Mouse (Mus musculus) limb, embryonic 12.5 days (tissue): Measurements from ENCODE around the gene Mlph. TPM values are rescaled to one million over a fixed set of nuclear protein-coding genes. Genes with fewer than 3 reads are reported as not detected.

Source experiments
- ATAC-seq: fragments of 200-750 bp; cut with Nextera tagmentation; 2 replicates; pipeline ENCODE4 v1.8.0; 2017; ENCODE audit warnings: low read depth, moderate TSS enrichment; ENCODE audit not compliant: insufficient number of reproducible peaks, insufficient read depth, low FRiP score, low TSS enrichment
- H3K27ac ChIP-seq: fragments of 300-500 bp; sonication (generic); 2 replicates; pipeline ENCODE4 v1.5.1; 2016; ENCODE audit warnings: mild to moderate bottlenecking, moderate library complexity
- H3K27me3 ChIP-seq: fragments of 300-500 bp; sonication (generic); 2 replicates; pipeline ENCODE4 v1.6.1; 2016; ENCODE audit warnings: mild to moderate bottlenecking, moderate library complexity
- H3K36me3 ChIP-seq: fragments of 300-500 bp; sonication (generic); 2 replicates; pipeline ENCODE4 v1.6.1; 2016; ENCODE audit warnings: mild to moderate bottlenecking, moderate library complexity
- H3K4me1 ChIP-seq: fragments of 300-500 bp; sonication (generic); replicated peaks from 2 replicates; pipeline ENCODE4 v1.6.1; 2016
- H3K4me2 ChIP-seq: fragments of 300-500 bp; sonication (generic); 2 replicates; pipeline ENCODE4 v1.6.1; 2016; ENCODE audit warnings: mild to moderate bottlenecking, moderate library complexity
- H3K4me3 ChIP-seq: fragments of 300-500 bp; sonication (generic); replicated peaks from 2 replicates; pipeline ENCODE4 v1.5.1; 2016; ENCODE audit warnings: mild to moderate bottlenecking
- H3K9ac ChIP-seq: fragments of 300-500 bp; sonication (generic); replicated peaks from 2 replicates; pipeline ENCODE4 v1.6.1; 2016; ENCODE audit warnings: mild to moderate bottlenecking, moderate library complexity
- H3K9me3 ChIP-seq: fragments of 300-500 bp; sonication (generic); 2 replicates; pipeline ENCODE4 v1.6.1; 2016; ENCODE audit warnings: mild to moderate bottlenecking, moderate library complexity
- WGBS: fragments of 180-500 bp; shearing (Covaris S2); methylation state at CpG from one replicate; pipeline ENCODE4 v1.1.7; 2016; 5-methylcytosine and 5-hydroxymethylcytosine counted together
- polyA plus RNA-seq: library from polyadenylated mRNA; unstranded; fragments of >200 nt; fragmentation: Nextera tagmentation; extraction: Ambion mirVana; gene quantifications from 2 replicates; pipeline ENCODE4 v1.2.1, GENCODE M21; 2016

The Mlph gene
- polyA plus RNA-seq, 1 experiment from 2014 or later, result 0.23 TPM

DNA sequence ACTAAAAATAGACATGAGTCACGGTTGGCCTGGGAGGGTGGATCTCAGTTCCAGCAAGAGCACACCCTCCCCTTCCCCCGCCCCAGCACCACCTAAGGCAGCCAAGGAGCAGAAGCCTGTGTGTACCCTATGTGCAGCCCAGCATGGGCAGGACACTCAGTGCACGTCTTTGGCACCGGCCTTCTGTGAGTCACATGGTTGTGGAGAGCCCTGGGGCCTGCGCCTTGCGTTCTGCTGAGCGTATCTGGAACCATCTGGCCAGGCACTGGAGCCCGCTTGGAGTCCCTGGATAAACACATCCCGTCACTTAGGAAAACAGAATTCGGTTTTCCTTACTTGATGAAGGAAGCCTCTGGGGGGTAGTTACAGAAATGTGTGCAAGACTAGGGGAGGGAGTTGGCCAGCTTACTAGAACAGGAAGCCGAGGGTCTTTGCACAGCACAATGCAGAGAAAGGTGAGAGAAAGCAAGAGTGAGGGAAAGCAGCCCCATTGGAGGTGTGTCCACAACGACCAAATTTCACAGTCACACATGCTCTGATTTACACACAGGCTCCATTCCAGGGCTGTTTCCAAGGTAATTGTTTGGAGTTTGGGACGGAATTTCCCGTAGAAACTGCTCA, 18.0 kb upstream of the Mlph start:
- Histone ChIP-seq H3K36me3 (no peaks in the 10 kb centered on the region), H3K4me2 (no peak overlapping the region), H3K27me3 (no peaks in the 10 kb centered on the region), H3K4me1 (peaks cover 27% of the 10 kb centered on the region), H3K27ac (peak overlapping the region; percentile 88), H3K9ac (no peak overlapping the region), H3K4me3 (no peak overlapping the region), H3K9me3 (no peaks in the 10 kb centered on the region)
- 33% methylated on average over 14 of the region's 14 CpGs for WGBS
- ATAC-seq, result peak; percentile 93

DNA sequence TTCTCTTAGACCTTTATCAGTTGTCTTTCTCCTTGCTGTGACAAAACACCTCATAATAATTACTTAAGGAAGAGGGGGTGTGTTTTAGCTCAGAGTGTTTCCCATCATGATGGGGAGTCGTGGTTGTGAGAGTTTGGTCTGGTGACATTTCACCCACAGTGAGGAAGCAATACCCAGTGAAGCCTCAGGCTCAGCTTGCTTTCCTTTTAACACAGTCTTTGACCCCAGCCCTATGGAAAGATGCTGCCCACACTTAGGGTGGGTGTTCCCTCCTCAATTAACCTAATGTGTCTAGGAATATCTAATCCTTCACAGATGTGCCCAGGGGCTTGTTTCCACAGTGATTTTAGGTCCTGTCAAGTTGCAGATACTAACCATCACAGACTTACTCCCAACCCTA, 16.9 kb upstream of the Mlph start:
- no peak overlapping the region for H3K4me2 ChIP-seq
- H3K4me3 ChIP-seq, result no peak overlapping the region
- H3K4me1 ChIP-seq, result peaks cover 27% of the 10 kb centered on the region
- no peaks in the 10 kb centered on the region for H3K36me3 ChIP-seq
- H3K9ac ChIP-seq, result no peak overlapping the region
- H3K27me3 ChIP-seq, result no peaks in the 10 kb centered on the region
- H3K9me3 ChIP-seq, result no peaks in the 10 kb centered on the region
- 43% methylated on average over 1 of the region's 1 CpGs for WGBS
- H3K27ac ChIP-seq, result peak overlapping the region; percentile 88; the same call in 1 of the 2 replicates
- no peak for ATAC-seq

DNA sequence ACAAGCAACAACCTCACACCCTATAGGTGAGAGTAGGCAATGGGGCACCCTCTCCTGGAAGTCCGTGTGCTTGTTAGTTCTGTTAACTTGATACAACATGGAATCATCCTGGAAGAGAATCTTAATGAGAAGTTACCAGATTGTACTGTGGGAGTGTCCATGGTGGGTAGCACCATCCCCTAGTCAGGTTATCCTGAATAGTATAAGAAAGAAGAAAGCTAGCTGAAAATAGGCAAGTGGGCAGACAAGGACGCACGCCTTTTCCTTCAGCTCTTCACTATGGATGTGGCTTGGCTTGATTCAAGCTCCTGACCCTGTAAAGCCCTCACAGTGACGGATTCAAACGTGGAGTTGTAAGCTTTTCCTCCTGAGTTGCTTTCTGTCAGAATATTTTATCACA, 15.1 kb upstream of the Mlph start:
- H3K9me3 ChIP-seq, result no peaks in the 10 kb centered on the region
- no peaks in the 10 kb centered on the region for H3K36me3 ChIP-seq
- H3K4me3 ChIP-seq, result no peak overlapping the region
- 84% methylated on average over 5 of the region's 5 CpGs for WGBS
- H3K27me3 ChIP-seq, result no peaks in the 10 kb centered on the region
- ATAC-seq, result no peak
- no peak overlapping the region for H3K9ac ChIP-seq
- peaks cover 32% of the 10 kb centered on the region for H3K4me1 ChIP-seq
- no peak overlapping the region for H3K4me2 ChIP-seq
- H3K27ac ChIP-seq, result no peak overlapping the region

DNA sequence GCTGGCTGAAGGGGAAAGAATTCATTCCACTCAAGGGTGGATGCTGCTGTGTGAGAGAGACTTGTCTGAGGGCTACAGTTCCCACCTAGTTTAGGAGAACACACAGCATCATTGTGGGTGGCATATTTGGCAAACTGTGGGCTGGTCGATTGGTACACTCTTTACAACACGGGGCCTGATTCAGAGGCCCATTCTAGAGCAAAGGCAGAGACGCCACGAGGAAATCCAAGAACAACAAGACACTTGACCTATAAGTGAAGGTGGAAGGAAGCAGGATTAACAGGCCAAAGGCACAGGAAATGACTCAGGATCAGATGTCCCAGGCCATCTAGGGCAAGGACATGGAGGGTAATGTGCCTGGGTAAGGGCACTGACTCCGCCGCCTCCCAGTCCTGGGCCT, 14.5 kb upstream of the Mlph start:
- H3K4me2 ChIP-seq, result no peak overlapping the region
- peaks cover 30% of the 10 kb centered on the region for H3K4me1 ChIP-seq
- no peak overlapping the region for H3K4me3 ChIP-seq
- no peaks in the 10 kb centered on the region for H3K36me3 ChIP-seq
- ATAC-seq, result no peak
- H3K27me3 ChIP-seq, result no peaks in the 10 kb centered on the region
- no peak overlapping the region for H3K9ac ChIP-seq
- H3K27ac ChIP-seq, result no peak overlapping the region
- 68% methylated on average over 6 of the region's 6 CpGs for WGBS
- no peaks in the 10 kb centered on the region for H3K9me3 ChIP-seq

DNA sequence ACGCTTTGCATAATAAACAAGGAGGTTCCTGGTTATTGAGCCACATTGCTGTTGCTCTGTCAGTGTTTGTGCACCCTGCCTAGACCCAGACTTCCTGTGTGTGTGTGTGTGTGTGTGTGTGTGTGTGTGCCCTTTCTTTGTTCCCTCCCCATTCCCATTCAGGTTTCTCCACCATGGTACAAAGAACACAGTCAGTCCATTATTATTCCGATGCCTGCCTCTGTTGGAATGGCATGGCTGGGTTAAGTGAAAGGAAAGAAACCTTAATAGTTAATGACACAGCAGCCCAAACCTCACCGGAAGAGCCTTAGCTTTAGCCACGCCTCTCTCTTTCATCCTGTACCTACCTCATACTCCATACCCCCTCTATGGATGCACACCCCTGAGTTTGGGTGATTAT, 13.6 kb upstream of the Mlph start:
- Histone ChIP-seq H3K27me3 (no peaks in the 10 kb centered on the region), H3K36me3 (no peaks in the 10 kb centered on the region), H3K4me1 (peaks cover 24% of the 10 kb centered on the region), H3K4me2 (no peak overlapping the region), H3K9me3 (no peaks in the 10 kb centered on the region), H3K9ac (no peak overlapping the region), H3K27ac (no peak overlapping the region), H3K4me3 (no peak overlapping the region)
- WGBS, result 78% methylated on average over 4 of the region's 4 CpGs
- no peak for ATAC-seq

DNA sequence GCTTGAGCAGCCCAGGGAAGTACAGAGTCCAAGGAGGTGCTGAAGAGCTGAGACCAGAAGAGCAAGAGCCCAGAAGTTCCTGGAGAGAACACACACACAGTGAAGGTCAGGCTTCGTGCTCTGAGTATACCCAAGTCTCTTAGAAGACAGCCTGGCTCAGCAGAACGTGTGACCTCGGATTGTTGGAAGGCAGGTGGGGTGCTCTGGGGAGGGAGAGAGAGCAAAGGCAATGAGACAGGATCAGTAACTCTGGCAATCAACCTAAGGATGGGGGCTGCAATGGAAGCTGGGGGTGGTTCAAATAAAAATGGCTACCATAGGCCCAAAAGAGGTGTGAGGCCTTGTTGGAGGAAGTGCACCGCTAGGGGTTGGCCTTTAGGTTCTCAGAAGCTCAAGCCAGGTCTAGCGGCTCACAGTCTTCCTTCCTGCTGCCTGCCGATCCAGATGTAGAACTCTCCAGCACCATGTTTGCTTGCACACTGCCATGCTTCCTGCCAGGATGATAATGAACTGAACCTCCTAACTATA, 13.1 kb upstream of the Mlph start:
- no peak for ATAC-seq
- Histone ChIP-seq H3K4me3 (no peak overlapping the region), H3K4me1 (peaks cover 24% of the 10 kb centered on the region), H3K9me3 (no peaks in the 10 kb centered on the region), H3K36me3 (no peaks in the 10 kb centered on the region), H3K27me3 (no peaks in the 10 kb centered on the region), H3K4me2 (no peak overlapping the region), H3K9ac (no peak overlapping the region), H3K27ac (no peak overlapping the region)
- WGBS, result 82% methylated on average over 6 of the region's 6 CpGs

DNA sequence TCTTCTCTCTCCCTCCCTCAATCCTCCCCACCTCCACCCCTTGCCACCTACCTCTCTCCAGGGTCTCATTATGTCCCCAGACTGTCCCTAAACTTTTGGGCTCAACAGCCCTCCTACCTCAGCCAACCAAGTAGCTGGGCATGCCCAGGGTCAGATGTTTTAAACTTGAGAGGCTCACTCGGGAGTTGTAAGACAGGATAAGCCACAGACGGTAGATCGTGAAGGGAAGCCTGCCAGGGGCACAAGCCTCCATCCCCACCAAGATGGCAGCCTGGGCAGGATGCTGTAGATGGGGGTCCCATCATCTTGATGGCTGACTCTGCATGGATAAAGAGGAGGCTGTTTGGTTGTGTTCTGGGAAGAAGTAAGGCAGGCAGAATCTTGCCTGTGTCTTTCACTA, 12.1 kb upstream of the Mlph start:
- no peaks in the 10 kb centered on the region for H3K27me3 ChIP-seq
- no peak overlapping the region for H3K4me2 ChIP-seq
- no peak overlapping the region for H3K9ac ChIP-seq
- H3K4me3 ChIP-seq, result no peak overlapping the region
- no peak overlapping the region for H3K27ac ChIP-seq
- H3K9me3 ChIP-seq, result no peaks in the 10 kb centered on the region
- 78% methylated on average over 3 of the region's 3 CpGs for WGBS
- peaks cover 20% of the 10 kb centered on the region for H3K4me1 ChIP-seq
- ATAC-seq, result no peak
- no peaks in the 10 kb centered on the region for H3K36me3 ChIP-seq

DNA sequence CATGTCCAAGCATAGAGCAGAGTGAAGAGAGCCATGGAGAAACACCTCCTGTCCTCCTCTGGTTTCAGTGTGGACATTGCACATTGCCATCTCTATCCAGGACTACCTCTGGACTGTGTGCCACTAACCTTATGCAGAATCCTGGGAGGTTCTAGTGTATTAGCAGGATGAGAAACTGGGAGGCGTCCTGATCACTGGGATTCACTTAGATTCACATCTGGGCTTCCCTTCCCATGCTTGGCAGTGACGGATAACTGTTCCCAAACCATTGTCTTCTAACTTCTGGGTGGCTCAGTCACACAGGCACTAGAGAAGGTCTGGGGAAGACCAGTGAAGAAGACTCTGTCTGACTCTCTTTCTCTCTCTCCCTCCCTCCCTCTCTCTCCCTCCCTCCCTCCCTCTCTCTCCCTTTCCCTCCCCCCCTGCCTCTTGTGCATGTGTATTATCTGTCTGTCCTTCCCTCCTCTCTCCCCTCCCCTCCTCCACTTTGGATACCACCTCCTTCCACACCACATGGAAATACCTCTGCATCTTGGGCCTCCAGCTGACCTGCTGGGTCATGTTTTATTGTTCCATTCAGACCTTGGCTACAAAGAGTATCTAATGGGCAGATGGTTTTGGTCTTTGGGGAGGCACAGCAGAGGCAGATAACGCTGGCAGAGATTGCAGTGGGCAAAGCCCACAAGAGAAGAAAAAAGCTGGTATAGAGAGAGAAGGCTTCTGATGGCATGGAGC, 11.5 kb upstream of the Mlph start:
- Histone ChIP-seq H3K9me3 (no peaks in the 10 kb centered on the region), H3K36me3 (no peaks in the 10 kb centered on the region), H3K4me1 (peaks cover 18% of the 10 kb centered on the region), H3K27ac (0 out of 2 replicates have a peak overlapping the region, but pooled peaks have one; percentile 8), H3K4me3 (no peak overlapping the region), H3K4me2 (no peak overlapping the region), H3K9ac (no peak overlapping the region), H3K27me3 (no peaks in the 10 kb centered on the region)
- ATAC-seq, result no peak; the same call in 1 of the 2 replicates
- WGBS, result 50% methylated on average over 3 of the region's 3 CpGs

DNA sequence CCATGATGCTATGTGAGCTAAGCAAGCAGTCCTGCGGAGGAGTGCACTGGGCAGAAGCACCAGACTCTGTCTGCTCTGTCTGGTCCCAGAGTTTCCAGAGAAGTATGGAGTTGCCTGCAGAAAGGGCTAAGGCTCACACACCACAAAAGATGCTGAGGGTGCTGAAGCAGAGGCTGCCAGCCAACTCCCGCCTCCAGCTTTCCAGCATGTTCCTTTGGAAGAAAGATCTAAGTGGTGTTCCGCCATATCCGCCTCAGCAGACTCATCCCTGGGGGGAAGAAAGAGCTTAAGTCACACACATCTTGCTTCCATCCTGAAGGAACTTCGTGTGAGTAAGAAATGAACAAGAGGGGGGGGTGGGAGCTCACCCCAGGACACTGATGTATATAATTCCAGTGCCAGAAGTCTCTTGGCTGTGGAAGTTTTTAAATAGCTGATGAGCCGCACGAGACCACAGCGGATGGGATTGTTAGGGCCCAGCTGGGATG, 10.9 kb upstream of the Mlph start:
- Histone ChIP-seq H3K9ac (no peak overlapping the region), H3K36me3 (no peaks in the 10 kb centered on the region), H3K27me3 (no peaks in the 10 kb centered on the region), H3K4me3 (no peak overlapping the region), H3K27ac (0 out of 2 replicates have a peak overlapping the region, but pooled peaks have one; percentile 8), H3K4me2 (no peak overlapping the region), H3K9me3 (no peaks in the 10 kb centered on the region), H3K4me1 (peaks cover 19% of the 10 kb centered on the region)
- no peak for ATAC-seq
- 64% methylated on average over 8 of the region's 8 CpGs for WGBS

DNA sequence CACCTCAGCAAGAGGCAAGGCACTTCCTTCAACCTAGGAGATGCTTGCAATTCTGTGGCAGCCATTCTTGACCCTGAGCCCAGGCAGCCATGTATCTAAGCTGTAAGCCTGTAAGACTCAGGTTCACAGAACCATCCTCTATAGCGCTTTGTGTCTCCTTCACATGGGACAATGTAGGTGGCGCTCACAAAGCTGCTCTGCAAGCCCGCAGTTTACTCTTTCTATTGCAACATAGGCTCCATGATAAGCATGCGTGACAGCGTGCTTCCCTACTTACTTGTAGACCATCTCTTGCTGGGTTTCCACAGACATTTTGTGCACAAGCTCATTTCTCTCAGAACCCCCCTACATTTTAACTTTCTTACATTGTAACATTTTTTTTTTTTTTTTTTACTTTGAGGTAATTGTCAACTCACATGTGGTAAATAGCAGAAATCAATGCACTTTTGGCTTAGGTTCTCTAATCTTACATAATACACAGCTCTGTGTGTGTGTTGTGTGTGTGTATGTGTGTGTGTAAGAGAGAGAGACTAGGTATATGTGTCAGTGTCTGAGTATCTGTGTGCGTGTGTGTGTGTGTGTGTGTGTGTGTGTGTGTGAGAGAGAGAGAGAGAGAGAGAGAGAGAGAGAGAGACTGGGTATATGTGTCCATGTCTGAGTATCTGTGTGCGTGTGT, 10.0 kb upstream of the Mlph start:
- no peak for ATAC-seq
- Histone ChIP-seq H3K4me2 (no peak overlapping the region), H3K9ac (no peak overlapping the region), H3K4me1 (peaks cover 26% of the 10 kb centered on the region), H3K27me3 (no peaks in the 10 kb centered on the region; the same call in 1 of the 2 replicates), H3K27ac (no peak overlapping the region), H3K9me3 (no peaks in the 10 kb centered on the region), H3K36me3 (no peaks in the 10 kb centered on the region), H3K4me3 (no peak overlapping the region)
- 88% methylated on average over 7 of the region's 7 CpGs for WGBS

DNA sequence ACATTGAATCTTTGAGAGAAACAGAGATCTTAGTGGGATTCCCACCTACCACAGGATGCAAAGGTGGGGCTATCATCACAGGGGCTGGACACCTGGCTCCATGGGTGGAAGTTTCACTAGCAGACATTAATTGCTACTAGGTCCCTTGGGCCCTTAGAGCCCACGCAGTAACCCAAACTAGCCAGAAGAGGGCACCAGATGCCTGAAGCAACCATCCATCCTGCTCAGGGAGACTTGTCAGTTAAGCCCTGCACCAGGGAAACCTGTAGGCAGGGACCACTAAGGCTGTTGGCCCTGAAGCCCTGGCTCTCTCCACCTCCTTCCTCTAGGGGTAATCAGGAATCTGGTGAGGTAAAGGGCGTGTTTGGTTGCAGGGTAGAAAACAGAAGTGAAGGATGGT, 8.5 kb upstream of the Mlph start:
- H3K9ac ChIP-seq, result no peak overlapping the region
- no peak overlapping the region for H3K27ac ChIP-seq
- no peaks in the 10 kb centered on the region for H3K36me3 ChIP-seq
- 24% methylated on average over 2 of the region's 2 CpGs for WGBS
- no peaks in the 10 kb centered on the region; the same call in 1 of the 2 replicates for H3K27me3 ChIP-seq
- H3K4me2 ChIP-seq, result no peak overlapping the region
- H3K9me3 ChIP-seq, result no peaks in the 10 kb centered on the region
- no peak overlapping the region for H3K4me3 ChIP-seq
- no peak for ATAC-seq
- H3K4me1 ChIP-seq, result peaks cover 26% of the 10 kb centered on the region
